Mouse (Mus musculus) CH12F3 (cell line): Measurements from ENCODE around the gene Washc4.

Experiments used
- in situ Hi-C: fragments of 300-500 bp; cut with MboI; formaldehyde crosslinking; loops from 2 replicates; pipeline ENCODE4 v1.14.3; 2020; ENCODE audit warnings: low sequenced_read_pairs

Washc4 gene

DNA sequence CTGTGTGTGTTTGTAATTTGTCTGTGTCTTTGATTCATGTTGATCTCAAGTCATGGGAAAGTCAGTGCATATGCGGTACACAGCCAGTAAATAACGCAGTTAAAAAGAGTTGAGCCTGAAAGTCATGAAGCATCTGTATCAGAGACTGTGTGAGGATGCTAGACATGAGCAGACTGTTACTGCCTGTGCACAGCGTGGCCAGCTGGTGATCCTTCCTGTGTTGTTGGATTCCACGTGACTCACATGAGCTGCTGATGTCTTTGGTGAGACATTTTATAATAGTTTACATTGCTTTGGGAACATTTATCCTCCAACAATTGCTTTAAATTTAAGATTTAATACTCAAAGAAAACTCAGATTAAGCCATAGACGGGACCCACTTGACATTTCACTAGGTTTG, 51.0 kb downstream of the Washc4 start:
- in situ Hi-C loops, result no loop called here

GRCm38 (mm10) chr10:83600650-83601049, 57.1 kb downstream of the Washc4 start:
- in situ Hi-C loops, result no loop called here

- in situ Hi-C loops, result no loop called here
Observed at GRCm38 (mm10) chr10:83603956-83604564, 60.5 kb downstream of the Washc4 start.

- in situ Hi-C loops, result no loop called here
Observed at GRCm38 (mm10) chr10:83605637-83606183, 62.2 kb downstream of the Washc4 start.

- in situ Hi-C loops, result no loop called here
Observed at GRCm38 (mm10) chr10:83607111-83607510, 63.6 kb downstream of the Washc4 start.

DNA sequence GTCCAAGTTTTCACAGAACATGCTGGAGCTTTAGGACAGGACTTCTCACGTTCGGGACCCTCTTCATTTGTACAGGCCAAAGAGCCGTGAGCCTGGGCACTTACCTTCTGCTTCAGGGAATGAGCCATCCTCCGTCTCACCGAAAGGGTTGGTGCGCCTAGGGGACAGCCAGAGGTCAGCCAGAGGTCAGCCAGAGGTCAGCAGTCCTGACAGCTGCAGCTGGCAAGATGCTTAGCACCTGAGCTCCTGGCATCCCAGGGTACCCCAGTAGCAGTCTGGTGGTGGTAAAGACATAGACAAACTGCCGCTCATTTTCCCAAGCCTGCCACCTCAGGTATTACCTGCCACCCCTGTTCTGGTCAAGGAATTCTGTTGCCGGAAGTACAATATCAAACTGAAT, 65.0 kb downstream of the Washc4 start:
- in situ Hi-C loops, result no loop called here

DNA sequence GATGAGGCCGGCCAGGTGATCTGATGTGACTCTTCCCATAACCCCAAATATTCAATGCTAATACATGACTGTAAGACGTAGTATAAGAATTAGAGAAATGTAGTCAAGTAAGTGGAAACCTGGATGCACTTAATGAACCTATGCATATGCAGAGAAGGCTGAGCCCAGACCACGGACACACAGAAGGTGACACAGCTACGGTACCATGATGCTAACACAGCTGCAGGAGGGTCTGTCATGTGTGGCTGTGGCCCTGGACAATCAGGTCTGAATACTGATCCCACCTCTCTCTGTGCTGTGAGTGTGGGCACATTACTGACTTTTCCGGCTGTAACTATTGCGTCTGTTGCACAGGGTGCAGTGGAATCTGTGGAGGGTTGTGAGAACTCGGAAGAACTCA, 67.0 kb downstream of the Washc4 start:
- in situ Hi-C loops, result no loop called here

- in situ Hi-C loops, result no loop called here
Observed at GRCm38 (mm10) chr10:83611863-83612262, 68.3 kb downstream of the Washc4 start.

- in situ Hi-C loops, result no loop called here
Observed at GRCm38 (mm10) chr10:83612648-83613215, 69.2 kb downstream of the Washc4 start.

GRCm38 (mm10) chr10:83617366-83617765, 73.8 kb downstream of the Washc4 start:
- in situ Hi-C loops, result no loop called here

DNA sequence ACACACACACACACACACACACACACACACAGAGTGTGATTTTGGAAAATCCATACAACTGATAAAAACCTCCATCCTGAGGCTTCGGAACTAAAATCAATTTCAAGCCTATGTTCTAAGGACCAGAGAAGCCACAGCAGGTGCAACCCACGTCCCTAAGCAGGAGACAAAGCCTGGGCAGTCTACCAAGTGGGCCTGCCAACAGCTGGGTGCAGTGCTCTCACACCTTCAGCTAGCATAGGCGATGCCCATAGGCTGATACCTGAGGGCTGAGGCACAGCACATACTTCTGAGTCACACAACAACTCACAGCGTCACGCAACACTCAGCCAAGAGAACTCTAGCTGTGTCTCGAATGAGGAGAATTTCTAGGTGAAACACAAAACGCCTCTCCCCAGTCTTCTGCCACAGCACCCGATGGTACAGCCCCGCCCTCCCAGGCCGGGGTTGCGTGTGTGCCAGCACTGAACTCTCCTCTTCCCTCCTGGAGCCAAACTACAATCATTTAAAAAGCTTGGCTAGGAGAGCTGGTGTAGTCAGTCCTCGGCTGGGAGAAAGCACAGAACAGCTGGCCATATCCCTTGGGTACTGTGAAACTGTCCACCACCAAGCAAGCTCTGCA, 75.4 kb downstream of the Washc4 start:
- in situ Hi-C loops, result no loop called here

DNA sequence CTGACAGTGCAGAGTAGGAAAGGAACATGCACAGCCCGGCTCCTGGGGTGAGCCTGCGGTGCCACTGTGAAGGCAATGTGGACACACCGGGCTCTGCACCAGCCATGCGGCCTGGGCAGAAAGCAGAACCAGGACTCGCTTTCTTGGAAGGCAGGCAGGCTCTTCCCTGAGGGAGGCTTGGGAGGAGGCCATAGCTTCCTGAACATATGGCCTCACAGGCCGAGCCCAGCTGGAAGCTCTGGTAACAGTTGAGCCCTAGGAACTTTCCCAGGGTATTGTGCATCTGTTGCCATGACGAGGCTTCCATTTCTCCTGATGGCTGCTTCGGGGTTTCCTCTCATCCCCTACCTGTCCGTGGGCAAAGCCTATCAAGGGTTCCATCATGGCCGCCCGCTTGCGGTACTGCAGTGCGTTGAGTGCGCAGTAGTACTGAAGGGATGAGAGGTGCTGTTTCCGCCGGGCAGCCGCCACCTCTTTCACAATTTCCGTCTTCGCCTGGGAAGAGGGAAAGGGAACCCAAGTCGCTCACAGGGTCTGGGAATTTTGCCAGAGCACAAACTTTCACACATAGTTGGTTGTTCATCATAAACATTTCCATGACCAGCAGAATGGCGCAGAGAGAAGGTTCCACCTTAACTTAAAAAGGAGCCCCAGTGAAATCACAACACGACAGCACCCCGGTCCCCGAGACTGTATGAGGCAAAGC, 77.0 kb downstream of the Washc4 start:
- in situ Hi-C loops, result no loop called here

GRCm38 (mm10) chr10:83624065-83624464, 80.5 kb downstream of the Washc4 start:
- in situ Hi-C loops, result no loop called here

DNA sequence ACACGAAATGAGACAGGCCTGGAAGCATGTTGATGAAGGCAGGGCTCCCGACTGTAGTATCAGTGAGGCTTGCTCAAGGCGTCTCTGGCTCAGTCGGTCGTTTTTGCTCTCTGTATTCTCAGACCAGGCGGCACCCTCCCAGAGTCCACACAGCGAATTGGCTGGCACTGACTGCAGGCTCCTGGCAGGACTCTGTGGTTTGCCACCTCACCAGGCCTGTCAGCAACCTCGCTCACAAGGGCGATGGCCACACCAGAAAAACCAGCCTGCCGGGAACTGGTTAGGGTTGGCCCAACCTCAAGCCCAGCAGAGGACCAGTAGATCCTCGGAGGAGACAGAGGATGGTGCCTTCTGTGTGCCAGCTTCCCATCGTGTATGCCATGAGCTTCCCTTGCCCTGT, 81.3 kb downstream of the Washc4 start:
- in situ Hi-C loops, result no loop called here

DNA sequence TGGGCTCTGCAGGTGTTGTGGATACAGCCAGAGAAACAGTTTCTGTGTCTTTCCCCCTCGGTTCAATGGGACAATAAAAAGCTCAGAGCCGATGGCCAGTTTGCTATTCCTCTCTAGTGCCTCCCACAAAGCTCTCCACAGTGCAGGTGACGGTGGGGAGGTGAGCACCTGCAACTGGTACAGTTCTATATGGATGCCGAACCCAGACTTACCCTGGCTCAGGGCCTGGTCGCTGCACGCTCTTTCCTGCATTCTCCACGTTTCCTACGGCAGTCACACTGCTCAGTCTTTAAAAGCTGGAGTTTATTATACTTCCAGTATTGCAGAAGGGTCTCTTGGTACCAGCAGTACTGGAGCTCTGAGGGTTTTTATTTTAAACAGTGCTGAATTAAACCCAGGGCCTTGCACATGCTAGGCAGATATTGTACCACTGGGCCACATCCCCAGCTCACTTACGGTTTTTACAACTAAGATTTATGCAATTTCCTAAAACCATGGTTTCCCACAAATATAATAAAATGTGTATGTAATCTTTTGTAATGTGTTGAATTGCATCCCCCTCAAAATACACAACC, 83.6 kb downstream of the Washc4 start:
- in situ Hi-C loops, result no loop called here

DNA sequence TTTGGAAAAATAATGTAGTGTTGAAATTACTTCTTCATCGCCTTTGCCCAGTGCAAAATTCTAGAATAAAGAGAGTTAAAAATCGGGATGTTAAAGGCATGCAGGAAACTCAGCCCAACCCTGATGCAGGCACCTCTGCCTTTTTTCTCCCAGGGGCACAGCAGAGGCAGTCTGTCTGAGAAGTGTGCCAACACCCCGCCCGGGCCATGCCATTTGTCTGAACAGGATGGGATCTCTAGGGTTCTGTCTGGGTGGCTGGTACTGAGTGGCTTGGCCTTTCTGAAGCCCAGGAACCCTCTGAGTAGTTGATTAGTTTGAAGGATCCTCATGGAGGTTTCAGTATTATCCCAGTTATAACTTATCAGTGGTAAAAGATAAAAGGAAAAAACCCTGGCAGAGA, 84.7 kb downstream of the Washc4 start:
- in situ Hi-C loops, result no loop called here

DNA sequence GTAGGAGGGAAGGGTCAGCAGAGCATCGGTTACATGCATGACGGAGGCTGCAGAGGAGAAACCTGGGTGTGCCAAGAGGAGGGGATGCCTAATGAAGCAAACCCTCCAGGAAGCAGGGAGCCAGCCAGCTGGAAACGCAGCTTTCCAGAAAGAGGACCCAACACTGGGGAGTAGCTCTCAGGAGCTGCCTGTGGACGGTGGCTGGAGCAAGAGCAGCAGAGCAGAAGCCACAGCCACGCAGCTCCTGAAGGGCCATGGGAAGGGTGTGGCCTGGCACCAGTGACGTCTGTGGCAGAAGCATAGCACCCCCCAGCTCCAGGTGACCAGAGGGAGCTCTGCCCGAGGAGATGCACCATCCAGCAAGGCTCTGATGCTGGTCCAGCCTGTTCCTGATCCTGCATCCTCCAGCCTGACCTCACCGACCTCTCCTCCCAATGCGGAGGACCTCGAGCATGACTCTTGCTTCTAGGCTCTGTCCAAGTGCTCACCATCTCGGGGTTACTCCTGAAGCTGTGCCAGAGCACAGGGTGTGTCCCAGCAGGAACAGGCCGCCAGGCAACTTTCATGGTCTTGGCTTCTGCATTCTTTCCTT, 85.7 kb downstream of the Washc4 start:
- in situ Hi-C loops, result no loop called here

DNA sequence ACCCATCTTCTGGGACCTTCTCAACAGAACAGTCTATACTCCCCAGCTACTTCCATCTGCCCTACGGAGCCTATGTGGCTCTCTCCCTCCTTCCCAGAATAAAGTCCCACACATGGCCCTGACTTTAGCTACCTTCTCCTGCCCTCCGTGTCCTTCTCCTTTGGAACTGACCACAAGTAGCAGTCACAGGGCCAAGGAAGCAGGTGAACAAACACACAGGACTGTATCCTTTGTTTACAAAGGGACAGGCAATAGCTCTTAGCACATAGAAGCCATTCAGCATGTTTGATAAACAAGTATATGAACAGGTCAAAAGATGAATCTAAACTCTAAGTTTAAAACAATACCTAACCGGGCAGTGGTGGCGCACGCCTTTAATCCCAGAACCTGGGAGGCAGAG, 86.3 kb downstream of the Washc4 start:
- in situ Hi-C loops, result no loop called here

DNA sequence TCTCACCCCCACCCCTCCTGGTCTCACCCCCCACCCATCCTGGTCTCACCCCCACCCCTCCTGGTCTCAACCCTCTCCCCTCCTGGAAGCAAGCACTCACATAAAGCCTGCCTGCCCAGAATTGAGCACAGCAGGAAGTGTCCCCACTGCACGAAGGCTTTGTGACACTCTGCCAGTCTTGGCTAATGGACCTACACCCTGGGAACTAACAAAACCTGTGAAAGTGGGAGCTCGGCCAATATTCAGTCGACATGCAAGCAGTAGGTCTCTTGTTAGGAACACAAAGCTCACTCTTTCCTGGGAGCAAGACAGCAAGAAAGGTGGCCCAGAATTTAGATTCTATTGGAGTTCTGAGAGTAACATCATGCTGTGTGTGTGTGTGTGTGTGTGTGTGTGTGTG, 87.3 kb downstream of the Washc4 start:
- in situ Hi-C loops, result no loop called here

DNA sequence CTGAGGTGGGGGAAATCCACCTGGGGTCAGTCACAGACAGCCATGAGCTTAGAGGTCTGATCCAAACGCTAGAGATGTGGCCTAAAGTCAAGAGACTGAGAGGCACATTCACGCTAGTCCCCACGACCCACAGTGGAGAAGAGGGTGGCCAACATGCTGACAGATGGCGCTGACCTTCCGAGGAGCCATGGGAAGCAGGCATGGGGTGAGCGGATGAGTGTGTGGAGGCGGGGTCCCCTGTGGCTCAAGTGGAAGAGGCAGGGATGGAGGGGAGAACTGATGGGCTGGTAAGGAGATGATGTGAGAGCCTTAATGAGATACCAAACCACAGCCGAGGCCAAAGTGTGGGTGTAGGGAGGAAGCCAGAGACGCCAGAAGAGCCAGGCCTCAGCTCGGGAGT, 88.2 kb downstream of the Washc4 start:
- in situ Hi-C loops, result no loop called here

DNA sequence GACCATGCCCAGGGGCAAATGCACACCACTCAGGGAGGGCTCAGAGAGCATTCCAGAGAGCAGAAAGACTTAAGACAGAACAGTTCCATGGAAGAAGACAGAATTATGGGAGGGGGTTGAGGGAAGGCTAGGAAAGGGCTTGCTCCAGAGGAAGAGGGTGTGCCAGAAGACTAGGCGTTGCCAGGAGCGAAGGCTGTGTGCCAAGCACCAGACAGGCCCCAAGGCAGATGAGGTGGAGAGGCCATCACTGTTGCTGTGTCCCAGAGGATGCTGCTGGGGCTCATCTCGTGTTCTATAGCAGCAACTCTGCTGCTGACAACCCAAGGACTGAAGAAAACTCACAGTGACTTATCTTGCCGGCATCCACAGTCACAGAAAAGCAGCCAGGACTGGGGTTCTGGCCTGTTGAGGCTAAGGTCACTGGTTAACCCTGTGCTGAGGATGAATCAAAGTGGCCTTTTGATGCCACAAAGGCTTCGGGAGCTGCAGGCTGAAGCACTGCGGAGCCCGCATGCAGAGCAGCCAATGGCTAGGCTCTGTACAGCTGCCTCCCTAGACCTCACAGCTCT, 89.3 kb downstream of the Washc4 start:
- in situ Hi-C loops, result no loop called here
